Mouse (Mus musculus) midbrain, embryonic 16.5 days (tissue): ENCODE measurements around the gene Olfr1274-ps. TPM values are rescaled to one million over a fixed set of nuclear protein-coding genes. Genes with fewer than 3 reads are reported as not detected.
"Not testable (repeated sequence)": the region's sequence is repeated elsewhere in the genome, so short reads cannot be mapped to it uniquely, and the experiment has no call there.

Experiments used
- ATAC-seq: fragments of 200-750 bp; cut with Nextera tagmentation; 2 replicates; pipeline ENCODE4 v1.8.0; 2017; ENCODE audit warnings: moderate TSS enrichment
- H3K27ac ChIP-seq: fragments of 300-500 bp; sonication (generic); 2 replicates; pipeline ENCODE4 v1.5.1; 2014; ENCODE audit warnings: mild to moderate bottlenecking, low read length, mixed read lengths
- H3K27me3 ChIP-seq: fragments of 300-500 bp; sonication (generic); 2 replicates; pipeline ENCODE4 v1.6.1; 2014; ENCODE audit warnings: low read depth, low read length, mixed read lengths; ENCODE audit not compliant: control insufficient read depth, insufficient read depth
- H3K36me3 ChIP-seq: fragments of 300-500 bp; sonication (generic); 2 replicates; pipeline ENCODE4 v1.6.1; 2014; ENCODE audit warnings: mild to moderate bottlenecking, low read length, moderate library complexity, mixed read lengths; ENCODE audit not compliant: control insufficient read depth, insufficient read depth
- H3K4me1 ChIP-seq: fragments of 300-500 bp; sonication (generic); 2 replicates; pipeline ENCODE4 v1.6.1; 2014; ENCODE audit warnings: mild to moderate bottlenecking, low read length, mixed read lengths; ENCODE audit not compliant: control insufficient read depth, insufficient read depth
- H3K4me2 ChIP-seq: fragments of 300-500 bp; sonication (generic); 2 replicates; pipeline ENCODE4 v1.6.1; 2014; ENCODE audit warnings: mild to moderate bottlenecking, low read length, mixed read lengths
- H3K4me3 ChIP-seq: fragments of 300-500 bp; sonication (generic); 2 replicates; pipeline ENCODE4 v1.5.1; 2014; ENCODE audit warnings: low read depth, mild to moderate bottlenecking, low read length, moderate library complexity, mixed read lengths
- H3K9ac ChIP-seq: fragments of 300-500 bp; sonication (generic); 2 replicates; pipeline ENCODE4 v1.6.1; 2014; ENCODE audit warnings: low read depth, low read length, mixed read lengths
- H3K9me3 ChIP-seq: fragments of 300-500 bp; sonication (generic); replicated peaks from 2 replicates; pipeline ENCODE4 v1.6.1; 2014; ENCODE audit warnings: mild to moderate bottlenecking, low read length, mixed read lengths; ENCODE audit not compliant: control insufficient read depth, poor library complexity, severe bottlenecking
- WGBS: fragments of 180-500 bp; shearing (Covaris S2); extraction: QIAGEN DNeasy Blood & Tissue Kit; methylation state at CpG from one replicate; pipeline ENCODE4 v1.1.7; 2014; 5-methylcytosine and 5-hydroxymethylcytosine counted together
- polyA plus RNA-seq: library from polyadenylated mRNA; unstranded; fragments of >200 nt; fragmentation: Nextera tagmentation; extraction: Ambion mirVana; gene quantifications from 2 replicates; pipeline ENCODE4 v1.2.1, GENCODE M21; 2015

The Olfr1274-ps gene
- polyA plus RNA-seq, 1 experiment from 2014 or later, result not detected

DNA sequence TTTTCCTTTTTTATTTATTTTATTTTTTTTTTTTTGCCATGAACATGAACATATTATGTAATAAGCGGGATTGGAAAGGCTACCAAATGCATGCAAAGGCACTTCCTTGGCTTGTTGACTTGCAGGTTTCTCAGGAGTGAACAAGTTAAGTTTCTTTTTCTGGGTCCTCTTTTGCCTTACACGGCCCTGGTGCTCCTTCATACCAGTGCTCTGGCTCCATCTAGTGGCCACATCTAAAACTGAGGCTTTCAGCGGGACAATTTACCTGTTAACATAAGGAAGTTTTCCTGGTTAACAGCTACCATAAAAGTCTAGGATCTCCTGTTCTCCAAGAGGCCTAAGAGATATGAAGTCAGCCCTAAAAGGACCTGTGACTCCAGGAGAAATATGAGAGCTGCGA is 31.3 kb downstream of the Olfr1274-ps start:
- H3K4me3 ChIP-seq, result not testable (repeated sequence)
- WGBS, result no CpG with 5 or more reads among the region's 4 CpGs
- peak; percentile 66; the same call in 1 of the 2 replicates for ATAC-seq

GRCm38 (mm10) chr2:90437453-90437852 is 39.0 kb downstream of the Olfr1274-ps start:
- not testable (repeated sequence) for ATAC-seq

More for the DNA sequence above, 31.3 kb downstream of the Olfr1274-ps start:
- not testable (repeated sequence) for H3K27ac ChIP-seq, H3K9ac ChIP-seq, H3K9me3 ChIP-seq, H3K4me1 ChIP-seq, H3K27me3 ChIP-seq, H3K4me2 ChIP-seq, H3K36me3 ChIP-seq

GRCm38 (mm10) chr2:90440169-90440568 is 41.7 kb downstream of the Olfr1274-ps start:
- not testable (repeated sequence) for H3K9ac ChIP-seq, H3K27me3 ChIP-seq, H3K36me3 ChIP-seq, H3K4me2 ChIP-seq, H3K4me3 ChIP-seq, ATAC-seq, H3K4me1 ChIP-seq, H3K9me3 ChIP-seq, H3K27ac ChIP-seq

More at GRCm38 (mm10) chr2:90437453-90437852, 39.0 kb downstream of the Olfr1274-ps start:
- H3K9ac ChIP-seq, H3K27me3 ChIP-seq, H3K4me1 ChIP-seq, H3K36me3 ChIP-seq, H3K9me3 ChIP-seq, H3K27ac ChIP-seq, H3K4me2 ChIP-seq, H3K4me3 ChIP-seq: not testable (repeated sequence)
- WGBS, result 100% methylated on average over 1 of the region's 5 CpGs

GRCm38 (mm10) chr2:90441811-90442210 is 43.3 kb downstream of the Olfr1274-ps start:
- not testable (repeated sequence) for H3K36me3 ChIP-seq, H3K27ac ChIP-seq, H3K4me2 ChIP-seq, ATAC-seq, H3K4me3 ChIP-seq, H3K9me3 ChIP-seq, H3K9ac ChIP-seq, H3K4me1 ChIP-seq, H3K27me3 ChIP-seq
- WGBS, result 45% methylated on average over 4 of the region's 4 CpGs

DNA sequence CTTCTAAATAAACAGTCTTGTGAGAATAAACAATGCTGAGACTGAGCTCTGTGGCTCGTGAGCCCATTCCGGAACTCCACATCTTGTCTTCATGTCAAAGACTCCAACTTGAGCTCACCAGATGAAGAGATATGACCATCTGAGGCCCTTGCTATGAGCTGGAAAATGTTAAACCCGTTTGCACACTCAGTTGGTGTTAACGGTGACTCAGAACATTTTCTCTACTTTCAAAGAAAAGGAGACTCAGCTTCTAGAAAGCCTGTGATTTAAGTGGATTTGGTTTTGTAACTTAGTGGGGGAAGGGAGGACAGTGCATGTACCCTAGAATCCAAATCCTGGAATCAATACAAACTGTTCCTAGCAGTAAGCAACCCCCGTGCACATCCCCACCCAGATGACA is 45.3 kb downstream of the Olfr1274-ps start:
- WGBS, result 86% methylated on average over 5 of the region's 5 CpGs

GRCm38 (mm10) chr2:90448967-90449740 is 50.7 kb downstream of the Olfr1274-ps start:
- Histone ChIP-seq H3K4me1 (no peaks in the 10 kb centered on the region), H3K27ac (no peak overlapping the region), H3K27me3 (no peaks in the 10 kb centered on the region), H3K4me2 (no peak overlapping the region), H3K9ac (no peak overlapping the region), H3K36me3 (peaks cover 8% of the 10 kb centered on the region), H3K9me3 (no peaks in the 10 kb centered on the region), H3K4me3 (no peak overlapping the region)
- ATAC-seq, result no peak
- 88% methylated on average over 15 of the region's 15 CpGs for WGBS

More for the DNA sequence above, 45.3 kb downstream of the Olfr1274-ps start:
- H3K27ac ChIP-seq, result no peak overlapping the region
- ATAC-seq, result no peak
- H3K27me3 ChIP-seq, result no peaks in the 10 kb centered on the region
- H3K9me3 ChIP-seq, result no peaks in the 10 kb centered on the region
- H3K4me2 ChIP-seq, result no peak overlapping the region
- no peak overlapping the region for H3K9ac ChIP-seq
- no peaks in the 10 kb centered on the region for H3K4me1 ChIP-seq
- H3K4me3 ChIP-seq, result no peak overlapping the region
- no peaks in the 10 kb centered on the region for H3K36me3 ChIP-seq

DNA sequence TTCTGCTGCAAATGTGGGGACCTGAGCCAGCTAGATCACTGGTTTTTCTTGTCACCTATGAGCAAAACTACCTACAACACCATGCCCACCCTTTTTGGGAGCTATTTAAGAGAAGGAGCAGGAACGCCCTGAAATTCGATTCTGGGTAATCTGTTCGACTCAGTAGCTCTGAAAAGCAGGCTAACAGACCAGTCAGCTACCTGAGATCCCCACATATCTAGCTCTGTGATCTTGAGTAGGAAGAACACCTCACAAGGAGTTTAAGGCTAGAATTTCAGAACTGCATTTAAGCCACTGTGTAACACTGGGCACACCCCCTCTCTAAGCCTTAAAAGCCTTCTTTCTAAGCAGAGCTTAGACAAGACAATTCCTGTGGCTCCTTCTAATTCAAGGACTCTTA is 53.9 kb downstream of the Olfr1274-ps start:
- Histone ChIP-seq H3K9ac (no peak overlapping the region), H3K4me1 (no peaks in the 10 kb centered on the region), H3K27me3 (no peaks in the 10 kb centered on the region), H3K4me2 (no peak overlapping the region), H3K9me3 (no peaks in the 10 kb centered on the region), H3K36me3 (peaks cover 15% of the 10 kb centered on the region), H3K27ac (no peak overlapping the region), H3K4me3 (no peak overlapping the region)
- 78% methylated on average over 3 of the region's 3 CpGs for WGBS
- ATAC-seq, result no peak

Other genes with a start within 250 kb of the Olfr1274-ps start
- gene Olfr1270, start 245.6 kb upstream of the Olfr1274-ps start, polyA plus RNA-seq, result not detected in 2 replicates
- gene Olfr1506, start 174.2 kb upstream of the Olfr1274-ps start, polyA plus RNA-seq, result not detected in 2 replicates
- gene Olfr142, start 141.1 kb upstream of the Olfr1274-ps start, polyA plus RNA-seq, result not detected in 2 replicates
- gene Olfr1271, start 127.7 kb upstream of the Olfr1274-ps start, polyA plus RNA-seq, result not detected in 2 replicates
- gene Olfr1272, start 105.8 kb upstream of the Olfr1274-ps start, polyA plus RNA-seq, result not detected in 2 replicates
- 0.08 TPM in 1 of 2 replicates, not detected in the other for gene Gm13769, start 76.5 kb upstream of the Olfr1274-ps start, polyA plus RNA-seq
- 5.4 and 5.9 TPM in 2 replicates for gene Ptprj, start 182.0 kb downstream of the Olfr1274-ps start, polyA plus RNA-seq